In the genomic region with DNA sequence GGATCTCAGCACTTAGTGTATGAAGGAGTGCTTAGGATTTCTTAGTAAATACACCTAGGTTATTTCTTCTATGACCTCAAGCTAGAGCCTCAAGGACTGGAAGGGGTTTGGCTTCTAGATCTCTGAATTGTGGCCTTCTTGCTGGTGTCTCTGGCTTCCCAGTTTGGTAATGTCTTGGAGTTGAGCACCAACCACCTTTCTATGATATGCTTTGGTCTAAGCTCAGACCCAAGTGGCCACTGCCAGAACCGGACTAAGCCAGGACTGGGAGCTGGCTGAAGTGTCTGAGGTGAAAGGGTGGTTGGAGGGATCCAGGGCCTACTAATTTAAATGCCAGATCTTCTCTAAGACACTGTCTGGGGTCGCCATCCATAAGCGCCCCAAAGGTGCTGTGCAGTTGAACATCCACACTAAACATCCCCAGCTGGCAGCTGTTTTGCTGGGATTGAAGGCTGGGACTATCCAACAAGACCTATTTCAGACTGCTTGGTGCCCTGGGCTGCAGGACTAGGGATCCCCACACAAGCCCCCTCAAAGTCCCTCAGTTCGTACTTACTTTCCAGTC, we compare ENCODE assay signal across 8 mouse cellular contexts. TPM values are rescaled to one million over a fixed set of nuclear protein-coding genes. Genes with fewer than 3 reads are reported as not detected.
A peak's percentile ranks its signal among the peaks of the same experiment; 100 is the strongest.
DNase-seq lines count a peak whose midpoint lies in the region; ATAC-seq and TF ChIP-seq lines count a peak whose summit lies in the region.

No protein-coding gene starts in this region.

- 66% methylated on average over 4 of the region's 4 CpGs for WGBS in heart, embryonic 13.5 days
- 89% methylated on average over 4 of the region's 4 CpGs for WGBS in heart, adult 2 months
- WGBS in forebrain, embryonic 16.5 days = 56% methylated on average over 4 of the region's 4 CpGs
- 69% methylated on average over 4 of the region's 4 CpGs for WGBS in kidney, postnatal 0 days
- 63% methylated on average over 4 of the region's 4 CpGs for WGBS in neural tube, embryonic 15.5 days

- no peak overlapping the region for H3K27ac ChIP-seq in heart, embryonic 13.5 days (replicated peaks)
- no peak overlapping the region for H3K27ac ChIP-seq in heart, adult 2 months
- no peak overlapping the region for H3K27ac ChIP-seq in forebrain, embryonic 16.5 days (ENCODE audit: low read length)
- H3K27ac ChIP-seq in kidney, postnatal 0 days = peak overlapping the region; percentile 99
- H3K27ac ChIP-seq in neural tube, embryonic 15.5 days (replicated peaks) = no peak overlapping the region

- no peak for ATAC-seq in heart, embryonic 13.5 days (ENCODE audit: extremely low read depth, insufficient number of reproducible peaks, low FRiP score, low TSS enrichment)
- ATAC-seq in forebrain, embryonic 16.5 days = no peak
- no peak for ATAC-seq in kidney, postnatal 0 days (replicated peaks; ENCODE audit: low FRiP score, low read depth)
- ATAC-seq in neural tube, embryonic 15.5 days (ENCODE audit: low FRiP score) = no peak

- H3K79me2 ChIP-seq in heart, adult 2 months (replicated peaks; ENCODE audit: control insufficient read depth, insufficient read depth, low read length) = no peaks in the 10 kb centered on the region

- H3K27me3 ChIP-seq in heart, embryonic 13.5 days (replicated peaks) = peaks cover 88% of the 10 kb centered on the region
- peaks cover 8% of the 10 kb centered on the region; the same call in 1 of the 2 replicates for H3K27me3 ChIP-seq in heart, adult 2 months (ENCODE audit: control insufficient read depth, insufficient read depth, low read length)
- peaks cover 60% of the 10 kb centered on the region for H3K27me3 ChIP-seq in forebrain, embryonic 16.5 days (replicated peaks; ENCODE audit: control insufficient read depth, insufficient read depth, low read length)
- no peaks in the 10 kb centered on the region for H3K27me3 ChIP-seq in kidney, postnatal 0 days (ENCODE audit: insufficient read depth, low read length)
- H3K27me3 ChIP-seq in neural tube, embryonic 15.5 days (replicated peaks) = peaks cover 20% of the 10 kb centered on the region

- no peaks in the 10 kb centered on the region for H3K36me3 ChIP-seq in heart, embryonic 13.5 days
- H3K36me3 ChIP-seq in heart, adult 2 months (ENCODE audit: control insufficient read depth, insufficient read depth, low read length) = no peaks in the 10 kb centered on the region
- H3K36me3 ChIP-seq in forebrain, embryonic 16.5 days (ENCODE audit: control insufficient read depth, insufficient read depth) = no peaks in the 10 kb centered on the region
- no peaks in the 10 kb centered on the region for H3K36me3 ChIP-seq in kidney, postnatal 0 days (ENCODE audit: insufficient read depth, low read length)
- H3K36me3 ChIP-seq in neural tube, embryonic 15.5 days = no peaks in the 10 kb centered on the region

- H3K4me2 ChIP-seq in heart, embryonic 13.5 days = peak overlapping the region; percentile 95; the same call in 1 of the 2 replicates
- peak overlapping the region; percentile 87 for H3K4me2 ChIP-seq in forebrain, embryonic 16.5 days (ENCODE audit: low read length)
- peak overlapping the region; percentile 65 for H3K4me2 ChIP-seq in kidney, postnatal 0 days (ENCODE audit: low read length)
- H3K4me2 ChIP-seq in neural tube, embryonic 15.5 days = peak overlapping the region; percentile 80

- TF ChIP-seq EP300 in heart, adult 2 months (IDR thresholded peaks at IDR 0.05; ENCODE audit: insufficient read depth, low read depth, low read length) = no peak

- no peak overlapping the region for H3K9ac ChIP-seq in heart, embryonic 13.5 days
- no peak overlapping the region for H3K9ac ChIP-seq in heart, adult 2 months (ENCODE audit: low read depth, low read length)
- H3K9ac ChIP-seq in forebrain, embryonic 16.5 days (replicated peaks; ENCODE audit: low read depth, low read length) = no peak overlapping the region
- peak overlapping the region; percentile 80 for H3K9ac ChIP-seq in kidney, postnatal 0 days (ENCODE audit: low read depth, low read length)
- H3K9ac ChIP-seq in neural tube, embryonic 15.5 days (replicated peaks) = no peak overlapping the region

- no peaks in the 10 kb centered on the region for H3K9me3 ChIP-seq in heart, embryonic 13.5 days
- H3K9me3 ChIP-seq in forebrain, embryonic 16.5 days (ENCODE audit: control insufficient read depth, low read length) = no peaks in the 10 kb centered on the region
- H3K9me3 ChIP-seq in kidney, postnatal 0 days (replicated peaks; ENCODE audit: low read length) = no peaks in the 10 kb centered on the region
- no peaks in the 10 kb centered on the region for H3K9me3 ChIP-seq in neural tube, embryonic 15.5 days (replicated peaks)

- no peak for DNase-seq in heart, adult 2 months
- no peak for DNase-seq in kidney, postnatal 0 days (ENCODE audit: low spot score)
- DNase-seq in B cell, adult 2 months = no peak
- no peak for DNase-seq in testis, postnatal 14 days (ENCODE audit: low spot score)
- DNase-seq in left cerebral cortex, postnatal 36 days (ENCODE audit: low spot score in 2 of 2) = no peak

- no peak for TF ChIP-seq CTCF in heart, adult 2 months (IDR thresholded peaks at IDR 0.05)
- TF ChIP-seq CTCF in kidney, postnatal 0 days (IDR thresholded peaks at IDR 0.05; ENCODE audit: low read depth) = no peak

- no peak for TF ChIP-seq POLR2A in heart, adult 2 months (IDR thresholded peaks at IDR 0.05; ENCODE audit: insufficient read depth, low read depth, low read length)

- H3K4me3 ChIP-seq in heart, embryonic 13.5 days = no peak overlapping the region
- H3K4me3 ChIP-seq in heart, adult 2 months = no peak overlapping the region
- no peak overlapping the region for H3K4me3 ChIP-seq in forebrain, embryonic 16.5 days (replicated peaks; ENCODE audit: low read length)
- H3K4me3 ChIP-seq in kidney, postnatal 0 days (replicated peaks; ENCODE audit: low read depth, low read length) = peak overlapping the region; percentile 67
- H3K4me3 ChIP-seq in neural tube, embryonic 15.5 days (replicated peaks) = 0 out of 2 replicates have a peak overlapping the region, but pooled peaks have one; percentile 85

- peaks cover 56% of the 10 kb centered on the region for H3K4me1 ChIP-seq in heart, embryonic 13.5 days
- H3K4me1 ChIP-seq in heart, adult 2 months (ENCODE audit: control insufficient read depth, insufficient read depth, low read length) = no peaks in the 10 kb centered on the region; the same call in 1 of the 2 replicates
- H3K4me1 ChIP-seq in forebrain, embryonic 16.5 days (replicated peaks; ENCODE audit: control insufficient read depth, insufficient read depth, low read length) = peaks cover 41% of the 10 kb centered on the region
- H3K4me1 ChIP-seq in kidney, postnatal 0 days (replicated peaks; ENCODE audit: insufficient read depth, low read length) = peaks cover 12% of the 10 kb centered on the region; the same call in 1 of the 2 replicates
- peaks cover 60% of the 10 kb centered on the region for H3K4me1 ChIP-seq in neural tube, embryonic 15.5 days

- intact Hi-C loops in heart, adult 2 months (cut with DNase I) = no loop called here
- intact Hi-C loops in left cerebral cortex, postnatal 36 days (cut with DNase I) = no loop called here

RNA-seq across cellular contexts. Expression of a gene that starts 3.0 kb away (rescaled TPM):
- 3.3 and 4.2 TPM in 2 replicates for polyA plus RNA-seq in heart, embryonic 13.5 days (2015; fragmentation: Nextera tagmentation; extraction: Ambion mirVana)
- 1 to 10 TPM; 1.4 to 1.5 TPM for total RNA-seq in heart, adult 2 months (2021)
- 0.88 and 1.5 TPM in 2 replicates for polyA plus RNA-seq in heart, adult 2 months (2012; rRNA removed)
- polyA plus RNA-seq in forebrain, embryonic 16.5 days (2015; fragmentation: Nextera tagmentation; extraction: Ambion mirVana) = 5.4 and 5.5 TPM in 2 replicates
- 34.2 and 41.4 TPM in 2 replicates for polyA plus RNA-seq in kidney, postnatal 0 days (2015; fragmentation: Nextera tagmentation; extraction: Ambion mirVana)
- 12.7 and 12.9 TPM in 2 replicates for polyA plus RNA-seq in neural tube, embryonic 15.5 days (2015; fragmentation: Nextera tagmentation; extraction: Ambion mirVana)
- total RNA-seq in left cerebral cortex, postnatal 36 days (2021) = 1 to 10 TPM; 2.2 to 4.0 TPM

RNA-seq across cellular contexts. Expression of a gene that starts 27.1 kb away (rescaled TPM):
- 0.43 and 0.60 TPM in 2 replicates for polyA plus RNA-seq in heart, embryonic 13.5 days (2015; fragmentation: Nextera tagmentation; extraction: Ambion mirVana)
- total RNA-seq in heart, adult 2 months (2021) = 1 to 10 TPM; 1.0 to 1.1 TPM
- polyA plus RNA-seq in heart, adult 2 months (2012; rRNA removed) = 0.43 and 0.44 TPM in 2 replicates
- polyA plus RNA-seq in forebrain, embryonic 16.5 days (2015; fragmentation: Nextera tagmentation; extraction: Ambion mirVana) = 0.30 TPM in 1 of 2 replicates, not detected in the other
- 0.83 and 1.3 TPM in 2 replicates for polyA plus RNA-seq in kidney, postnatal 0 days (2015; fragmentation: Nextera tagmentation; extraction: Ambion mirVana)
- 0.49 and 0.68 TPM in 2 replicates for polyA plus RNA-seq in neural tube, embryonic 15.5 days (2015; fragmentation: Nextera tagmentation; extraction: Ambion mirVana)
- under 1 TPM in 1 of 2 experiments, not detected in 1; 0.81 TPM for total RNA-seq in left cerebral cortex, postnatal 36 days (2021)

Comparison
In these comparisons a context has a peak if more than half of its experiments do, and no peak if none do; other contexts are left out.
1. H3K4me3 ChIP-seq: peak in kidney, postnatal 0 days (single experiment) and neural tube, embryonic 15.5 days (single experiment); none in heart, embryonic 13.5 days (single experiment), heart, adult 2 months (single experiment) and forebrain, embryonic 16.5 days (single experiment).
2. Peak in every context shown above with its lines, with median percentiles within 50 percentile points of each other: H3K4me2 ChIP-seq.